Mouse (Mus musculus) neural tube, embryonic 14.5 days (tissue): ENCODE measurements around the gene Dcaf5. TPM values are rescaled to one million over a fixed set of nuclear protein-coding genes. Genes with fewer than 3 reads are reported as not detected.

Experiments used
- ATAC-seq: fragments of 200-750 bp; cut with Nextera tagmentation; 2 replicates; pipeline ENCODE4 v1.8.0; 2017; ENCODE audit warnings: low read depth, mild to moderate bottlenecking, moderate TSS enrichment, moderate library complexity
- H3K27ac ChIP-seq: fragments of 300-500 bp; sonication (generic); 2 replicates; pipeline ENCODE4 v1.5.1; 2014; ENCODE audit warnings: low read depth, mild to moderate bottlenecking, control low read depth, low read length, moderate library complexity, mixed read lengths
- H3K27me3 ChIP-seq: fragments of 300-500 bp; sonication (generic); 2 replicates; pipeline ENCODE4 v1.6.1; 2014; ENCODE audit warnings: low read length; ENCODE audit not compliant: control insufficient read depth, insufficient read depth
- H3K36me3 ChIP-seq: fragments of 300-500 bp; sonication (generic); 2 replicates; pipeline ENCODE4 v1.6.1; 2014; ENCODE audit warnings: low read length, mixed read lengths; ENCODE audit not compliant: control insufficient read depth, insufficient read depth
- H3K4me1 ChIP-seq: fragments of 300-500 bp; sonication (generic); 2 replicates; pipeline ENCODE4 v1.6.1; 2014; ENCODE audit warnings: low read length; ENCODE audit not compliant: control insufficient read depth, insufficient read depth
- H3K4me2 ChIP-seq: fragments of 300-500 bp; sonication (generic); 2 replicates; pipeline ENCODE4 v1.6.1; 2014; ENCODE audit warnings: mild to moderate bottlenecking, low read depth, low read length, control low read depth
- H3K4me3 ChIP-seq: fragments of 300-500 bp; sonication (generic); 2 replicates; pipeline ENCODE4 v1.5.1; 2014; ENCODE audit warnings: low read depth, low read length, control low read depth, mixed read lengths
- H3K9ac ChIP-seq: fragments of 300-500 bp; sonication (generic); replicated peaks from 2 replicates; pipeline ENCODE4 v1.6.1; 2014; ENCODE audit warnings: low read depth, mild to moderate bottlenecking, control low read depth, low read length, mixed read lengths
- H3K9me3 ChIP-seq: fragments of 300-500 bp; sonication (generic); 2 replicates; pipeline ENCODE4 v1.6.1; 2016; ENCODE audit warnings: low read length; ENCODE audit not compliant: control insufficient read depth
- WGBS: fragments of 180-500 bp; shearing (Covaris S2); extraction: QIAGEN DNeasy Blood & Tissue Kit; methylation state at CpG from one replicate; pipeline ENCODE4 v1.1.7; 2014; 5-methylcytosine and 5-hydroxymethylcytosine counted together
- polyA plus RNA-seq: library from polyadenylated mRNA; unstranded; fragments of >200 nt; fragmentation: Nextera tagmentation; extraction: Ambion mirVana; gene quantifications from 2 replicates; pipeline ENCODE4 v1.2.1, GENCODE M21; 2014

The Dcaf5 gene
- polyA plus RNA-seq, 1 experiment from 2014 or later: 25.3 TPM

DNA sequence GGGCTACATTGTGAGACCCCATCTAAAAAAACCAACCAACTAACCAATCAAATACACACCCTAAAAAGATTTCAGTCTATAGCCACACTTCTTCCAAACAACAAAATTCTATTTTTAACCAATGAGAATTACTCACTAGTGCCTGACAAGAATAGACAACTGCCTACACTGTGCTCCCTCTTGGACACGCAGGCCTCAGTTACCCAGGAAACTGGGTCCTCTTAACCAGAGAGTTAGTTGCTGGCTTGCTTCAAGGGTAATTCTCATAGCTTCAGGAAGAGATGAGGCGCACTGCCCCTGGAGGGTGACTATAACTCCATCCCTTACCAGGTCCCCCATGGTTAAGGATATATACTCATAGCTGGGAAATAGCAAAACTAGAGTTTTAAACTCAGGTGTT, 95.5 kb downstream of the Dcaf5 start:
- Histone ChIP-seq H3K27me3 (no peaks in the 10 kb centered on the region), H3K9me3 (no peaks in the 10 kb centered on the region), H3K4me2 (no peak overlapping the region), H3K36me3 (peaks cover 28% of the 10 kb centered on the region), H3K4me3 (no peak overlapping the region), H3K4me1 (no peaks in the 10 kb centered on the region), H3K27ac (no peak overlapping the region), H3K9ac (no peak overlapping the region)
- no peak for ATAC-seq
- WGBS: 92% methylated on average over 2 of the region's 2 CpGs

DNA sequence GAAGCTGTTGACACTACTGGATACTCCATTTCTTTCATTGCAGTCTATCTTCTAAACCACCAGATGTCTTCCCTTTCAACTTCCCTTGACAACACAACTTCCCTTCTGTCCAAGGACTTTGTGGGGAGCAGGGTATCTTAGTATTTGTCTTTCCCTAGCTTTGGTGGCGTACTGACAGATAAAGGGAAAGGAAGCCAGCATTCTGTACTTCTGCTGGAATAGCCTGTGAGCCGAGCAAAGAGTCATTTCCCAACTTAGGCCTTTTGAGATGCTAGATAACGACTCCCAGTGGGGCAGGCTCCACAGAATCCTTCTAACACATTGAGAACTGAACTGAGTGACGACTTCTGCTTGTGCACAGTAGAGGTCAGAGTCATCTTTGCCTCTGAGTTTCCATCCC, 102.2 kb downstream of the Dcaf5 start:
- Histone ChIP-seq H3K9ac (no peak overlapping the region), H3K27ac (no peak overlapping the region), H3K36me3 (peaks cover 20% of the 10 kb centered on the region), H3K4me2 (no peak overlapping the region), H3K4me1 (no peaks in the 10 kb centered on the region), H3K27me3 (no peaks in the 10 kb centered on the region), H3K4me3 (no peak overlapping the region), H3K9me3 (no peaks in the 10 kb centered on the region)
- ATAC-seq: no peak
- WGBS: 66% methylated on average over 4 of the region's 4 CpGs

DNA sequence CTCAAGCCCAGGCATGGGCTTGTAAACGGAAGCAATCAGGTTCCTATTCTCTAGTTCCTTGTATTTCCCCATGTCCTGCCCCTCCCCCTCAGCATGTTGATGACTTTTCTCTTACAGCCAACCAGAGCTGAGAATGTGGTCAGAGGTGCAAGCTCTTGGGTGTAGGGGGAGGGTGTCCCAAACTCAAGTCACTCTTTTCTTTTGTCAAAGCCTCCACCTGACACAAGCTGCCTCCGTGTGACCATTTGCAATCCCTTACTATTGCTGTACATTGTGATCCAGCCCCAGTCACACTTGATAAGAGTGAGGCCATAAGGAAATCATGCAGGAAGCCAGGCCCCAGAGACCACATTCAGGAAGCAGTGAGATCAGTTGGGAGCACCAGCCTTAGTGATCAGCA, 104.8 kb downstream of the Dcaf5 start:
- WGBS: 12% methylated on average over 2 of the region's 2 CpGs
- H3K4me3 ChIP-seq: no peak overlapping the region
- H3K9ac ChIP-seq: no peak overlapping the region
- no peaks in the 10 kb centered on the region for H3K27me3 ChIP-seq
- no peak overlapping the region for H3K4me2 ChIP-seq
- H3K27ac ChIP-seq: no peak overlapping the region
- no peaks in the 10 kb centered on the region for H3K4me1 ChIP-seq
- H3K9me3 ChIP-seq: no peaks in the 10 kb centered on the region
- H3K36me3 ChIP-seq: no peaks in the 10 kb centered on the region
- ATAC-seq: no peak

DNA sequence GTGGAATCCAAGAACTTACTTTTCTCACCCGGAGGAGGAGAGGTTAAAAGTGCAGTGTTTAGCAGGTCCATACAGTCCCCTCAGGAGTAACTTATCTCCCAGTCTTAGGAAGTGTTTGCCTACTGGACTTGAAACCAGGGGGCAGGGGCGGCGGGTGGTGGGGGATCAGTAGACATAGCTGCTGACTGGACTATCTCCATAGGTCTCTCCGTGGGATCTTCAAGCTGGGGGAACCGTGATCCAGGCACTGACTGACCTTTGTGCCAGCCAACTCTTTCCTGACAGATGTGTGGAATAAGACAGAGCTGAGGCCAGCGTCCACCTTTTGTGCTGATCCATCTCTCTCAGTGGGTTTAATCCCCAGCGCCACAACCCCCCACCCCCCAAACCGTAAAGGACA, 105.6 kb downstream of the Dcaf5 start:
- WGBS: 89% methylated on average over 8 of the region's 8 CpGs

DNA sequence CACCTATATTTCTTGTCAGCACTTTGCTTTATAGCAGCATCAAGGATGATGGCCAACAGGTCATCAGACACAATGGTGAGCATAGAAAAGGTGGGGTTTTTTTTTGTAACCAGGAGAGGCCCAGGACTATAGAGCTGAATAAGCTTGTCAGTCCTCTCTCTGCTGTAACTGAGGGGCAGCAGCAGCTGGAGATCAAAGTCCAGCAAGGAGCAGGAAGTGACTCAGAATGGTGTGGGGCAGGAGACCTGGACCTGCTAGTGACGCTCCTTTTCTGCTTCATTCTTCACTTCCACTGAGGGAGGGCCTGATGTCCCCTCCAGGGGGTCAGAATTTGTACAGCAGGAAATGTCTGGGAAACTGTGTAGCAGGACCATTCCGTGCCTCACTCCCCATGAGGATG, 106.8 kb downstream of the Dcaf5 start:
- Histone ChIP-seq H3K27ac (no peak overlapping the region), H3K9ac (no peak overlapping the region), H3K9me3 (no peaks in the 10 kb centered on the region), H3K4me1 (no peaks in the 10 kb centered on the region), H3K27me3 (no peaks in the 10 kb centered on the region), H3K36me3 (no peaks in the 10 kb centered on the region), H3K4me3 (no peak overlapping the region), H3K4me2 (no peak overlapping the region)
- WGBS: 40% methylated on average over 2 of the region's 2 CpGs
- ATAC-seq: no peak

More for the DNA sequence above, 105.6 kb downstream of the Dcaf5 start:
- no peaks in the 10 kb centered on the region for H3K9me3 ChIP-seq
- no peak overlapping the region for H3K4me3 ChIP-seq
- H3K36me3 ChIP-seq: no peaks in the 10 kb centered on the region
- no peak overlapping the region for H3K27ac ChIP-seq
- H3K27me3 ChIP-seq: no peaks in the 10 kb centered on the region
- ATAC-seq: no peak
- H3K4me1 ChIP-seq: no peaks in the 10 kb centered on the region
- no peak overlapping the region for H3K9ac ChIP-seq
- no peak overlapping the region for H3K4me2 ChIP-seq

DNA sequence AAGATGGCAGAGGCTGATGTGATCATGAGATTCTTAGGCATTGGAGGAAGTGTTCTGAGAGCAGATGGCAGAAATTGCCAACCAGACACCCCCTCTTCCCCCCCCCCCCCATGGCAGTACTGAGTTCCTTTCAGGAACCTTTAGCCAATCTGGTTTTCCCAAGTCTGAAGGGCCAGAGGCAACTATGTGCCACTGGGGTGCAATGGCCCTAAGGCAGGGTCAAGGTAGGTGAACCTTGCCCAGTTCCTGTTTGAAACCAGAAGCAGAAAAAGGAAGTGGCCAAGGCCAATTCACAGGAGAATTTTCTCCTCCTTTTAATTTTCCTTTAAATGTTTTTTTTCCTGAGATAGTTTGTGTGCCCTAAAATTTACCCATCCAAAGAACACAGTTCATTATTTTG, 110.4 kb downstream of the Dcaf5 start:
- H3K4me1 ChIP-seq: no peaks in the 10 kb centered on the region
- no peak for ATAC-seq
- no peaks in the 10 kb centered on the region for H3K36me3 ChIP-seq
- no peak overlapping the region for H3K4me3 ChIP-seq
- no peaks in the 10 kb centered on the region for H3K27me3 ChIP-seq
- H3K9ac ChIP-seq: no peak overlapping the region
- no peak overlapping the region for H3K27ac ChIP-seq
- no peak overlapping the region for H3K4me2 ChIP-seq
- no peaks in the 10 kb centered on the region for H3K9me3 ChIP-seq

DNA sequence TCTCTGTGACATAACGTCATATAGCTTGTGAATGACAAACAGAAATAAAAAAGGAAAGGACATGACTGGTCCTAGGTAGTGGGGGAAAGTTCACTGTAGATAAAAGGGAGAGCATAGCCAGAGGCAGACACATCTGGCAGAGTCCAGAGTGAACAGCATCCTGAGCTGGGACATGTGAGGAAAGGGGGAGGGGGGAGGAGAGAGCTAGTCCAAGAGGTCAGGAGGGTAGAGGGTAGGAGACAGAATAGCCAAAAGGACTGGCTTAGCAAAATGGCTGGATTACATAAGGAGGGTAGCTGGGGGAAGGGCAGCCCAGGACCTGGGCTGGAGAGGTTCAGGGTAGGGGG, 111.6 kb downstream of the Dcaf5 start:
- H3K4me2 ChIP-seq: no peak overlapping the region
- no peak overlapping the region for H3K27ac ChIP-seq
- no peaks in the 10 kb centered on the region for H3K27me3 ChIP-seq
- WGBS: 91% methylated on average over 1 of the region's 1 CpGs
- H3K36me3 ChIP-seq: no peaks in the 10 kb centered on the region
- H3K4me3 ChIP-seq: no peak overlapping the region
- no peaks in the 10 kb centered on the region for H3K4me1 ChIP-seq
- H3K9ac ChIP-seq: no peak overlapping the region
- ATAC-seq: no peak
- H3K9me3 ChIP-seq: no peaks in the 10 kb centered on the region

DNA sequence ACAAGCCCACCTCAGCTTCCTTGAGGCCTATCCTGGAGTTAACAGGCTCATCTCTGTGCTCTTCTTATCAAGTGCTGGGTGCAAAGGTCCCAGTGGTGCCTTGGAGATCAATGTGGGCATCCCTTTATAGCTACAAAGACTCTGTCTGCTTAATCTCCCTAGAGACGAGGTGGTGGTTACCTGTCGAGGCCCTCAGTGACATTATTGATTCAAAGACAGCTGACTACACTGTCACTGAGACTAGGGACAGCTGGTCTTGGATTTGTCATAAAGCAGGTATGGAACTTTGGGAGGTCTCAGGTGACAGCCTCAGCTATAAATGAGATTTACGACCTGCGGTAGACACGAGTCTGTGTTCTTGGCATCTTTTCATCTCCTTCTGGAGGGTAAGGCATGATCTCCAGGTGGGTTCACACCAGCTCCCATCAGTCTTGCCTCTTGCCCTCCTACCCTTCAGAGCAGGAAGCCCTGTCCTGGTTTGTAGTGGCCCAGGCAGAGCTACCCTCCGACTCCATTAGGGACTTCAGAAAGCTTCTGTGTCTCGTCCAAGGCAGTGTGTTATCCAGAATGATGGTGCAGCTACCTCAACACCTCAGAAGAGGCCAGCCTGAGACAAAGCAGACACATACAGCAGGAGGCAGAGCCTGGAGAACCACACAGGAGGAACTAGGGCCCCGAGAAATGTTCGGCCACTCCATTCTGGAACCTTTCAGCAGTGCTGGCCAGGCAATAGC, 112.2 kb downstream of the Dcaf5 start:
- Histone ChIP-seq H3K4me2 (no peak overlapping the region), H3K9ac (no peak overlapping the region), H3K4me1 (no peaks in the 10 kb centered on the region), H3K27ac (no peak overlapping the region), H3K4me3 (no peak overlapping the region), H3K9me3 (no peaks in the 10 kb centered on the region), H3K27me3 (no peaks in the 10 kb centered on the region), H3K36me3 (no peaks in the 10 kb centered on the region)
- ATAC-seq: no peak
- WGBS: 76% methylated on average over 9 of the region's 9 CpGs

DNA sequence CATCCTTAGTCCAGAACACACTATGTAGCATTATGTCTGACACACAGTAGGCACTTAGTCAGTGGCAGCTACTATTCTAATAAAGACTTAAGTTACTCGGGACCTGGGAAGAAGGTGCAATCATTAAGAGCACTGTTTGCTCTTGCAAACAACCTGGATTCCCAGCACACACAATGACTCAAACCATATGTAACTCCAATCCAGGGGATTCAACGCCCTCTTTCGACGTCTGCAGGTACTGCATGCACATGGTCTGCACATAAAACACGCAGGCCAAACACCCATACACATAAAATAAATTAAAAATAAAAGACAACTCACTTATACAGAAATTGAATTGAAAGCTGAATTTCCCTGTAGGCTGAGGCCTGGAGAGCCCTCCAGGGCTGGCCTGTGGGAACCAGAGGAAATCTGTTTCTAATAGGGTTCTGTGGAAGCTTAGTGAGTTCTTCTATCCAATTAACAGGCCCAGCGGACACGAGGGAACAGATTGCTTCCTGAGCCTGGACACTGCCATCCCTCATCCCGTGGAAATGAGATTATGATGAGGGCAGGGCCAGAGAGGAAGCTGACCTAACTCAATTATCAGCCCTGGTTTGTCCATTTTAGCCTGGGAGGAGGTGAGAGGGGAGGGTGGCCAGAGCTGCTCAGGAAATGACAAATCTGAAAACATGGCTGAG, 112.9 kb downstream of the Dcaf5 start:
- Histone ChIP-seq H3K4me3 (no peak overlapping the region), H3K9me3 (no peaks in the 10 kb centered on the region), H3K27ac (no peak overlapping the region), H3K27me3 (no peaks in the 10 kb centered on the region), H3K9ac (no peak overlapping the region), H3K36me3 (no peaks in the 10 kb centered on the region), H3K4me1 (no peaks in the 10 kb centered on the region), H3K4me2 (no peak overlapping the region)
- ATAC-seq: no peak
- 76% methylated on average over 8 of the region's 8 CpGs for WGBS
